Mouse (Mus musculus): ENCODE data around the gene Thra. TPM values are rescaled to one million over a fixed set of nuclear protein-coding genes. Genes with fewer than 3 reads are reported as not detected.
A peak's percentile ranks its signal among the peaks of the same experiment; 100 is the strongest.

Thra gene
- polyA plus RNA-seq, 1 experiment from 2014 or later: 9.8 TPM

- H3K79me2 ChIP-seq (ENCODE audit: inconsistent target): no peaks in the 10 kb centered on the region
- H3K36me3 ChIP-seq (ENCODE audit: inconsistent target): peaks cover 22% of the 10 kb centered on the region
- WGBS (ENCODE audit: missing documents): 93% methylated on average over 20 of the region's 26 CpGs
- no peak overlapping the region for H3K27ac ChIP-seq
- no peak overlapping the region for H3K4me3 ChIP-seq (ENCODE audit: inconsistent target)
Measured at GRCm38 (mm10) chr11:98770096-98770975, 29.9 kb downstream of the Thra start.

- no peak overlapping the region for H3K27ac ChIP-seq
- no peaks in the 10 kb centered on the region for H3K79me2 ChIP-seq (ENCODE audit: inconsistent target)
- no peak overlapping the region for H3K4me3 ChIP-seq (ENCODE audit: inconsistent target)
- WGBS (ENCODE audit: missing documents): 96% methylated on average over 18 of the region's 18 CpGs
- H3K36me3 ChIP-seq (ENCODE audit: inconsistent target): peaks cover 22% of the 10 kb centered on the region
Measured at GRCm38 (mm10) chr11:98771131-98771530, 30.7 kb downstream of the Thra start.

- Histone ChIP-seq H3K79me2 (ENCODE audit: inconsistent target) (no peaks in the 10 kb centered on the region), H3K36me3 (ENCODE audit: inconsistent target) (peaks cover 22% of the 10 kb centered on the region), H3K27ac (no peak overlapping the region), H3K4me3 (ENCODE audit: inconsistent target) (no peak overlapping the region)
- 88% methylated on average over 10 of the region's 11 CpGs for WGBS (ENCODE audit: missing documents)
Measured at GRCm38 (mm10) chr11:98771844-98772525, 31.5 kb downstream of the Thra start.

GRCm38 (mm10) chr11:98772667-98773171 lies 32.3 kb downstream of the Thra start:
- Histone ChIP-seq H3K79me2 (ENCODE audit: inconsistent target) (no peaks in the 10 kb centered on the region), H3K27ac (0 out of 2 replicates have a peak overlapping the region, but pooled peaks have one; percentile 39), H3K4me3 (ENCODE audit: inconsistent target) (no peak overlapping the region), H3K36me3 (ENCODE audit: inconsistent target) (peaks cover 22% of the 10 kb centered on the region)
- WGBS (ENCODE audit: missing documents): 66% methylated on average over 8 of the region's 8 CpGs

- Histone ChIP-seq H3K4me3 (ENCODE audit: inconsistent target) (peak overlapping the region; percentile 73), H3K79me2 (ENCODE audit: inconsistent target) (no peaks in the 10 kb centered on the region), H3K27ac (peak overlapping the region; percentile 93), H3K36me3 (ENCODE audit: inconsistent target) (peaks cover 22% of the 10 kb centered on the region)
- WGBS (ENCODE audit: missing documents): 2% methylated on average over 35 of the region's 37 CpGs
Measured at GRCm38 (mm10) chr11:98773635-98774295, 33.3 kb downstream of the Thra start.

- 0% methylated on average over 22 of the region's 22 CpGs for WGBS (ENCODE audit: missing documents)
- Histone ChIP-seq H3K36me3 (ENCODE audit: inconsistent target) (peaks cover 16% of the 10 kb centered on the region; the same call in 1 of the 2 replicates), H3K27ac (peak within 1 kb of the TSS; percentile 93), H3K4me3 (ENCODE audit: inconsistent target) (peak within 1 kb of the TSS; percentile 73), H3K79me2 (ENCODE audit: inconsistent target) (no peaks in the 10 kb centered on the region)
Measured at GRCm38 (mm10) chr11:98774582-98775347, 34.3 kb downstream of the Thra start, which contains the start of gene Nr1d1. TSS of gene Nr1d1 (minus strand) at chr11:98775333.

- no peaks in the 10 kb centered on the region for H3K79me2 ChIP-seq (ENCODE audit: inconsistent target)
- H3K27ac ChIP-seq: peak overlapping the region; percentile 93
- H3K4me3 ChIP-seq (ENCODE audit: inconsistent target): peak overlapping the region; percentile 73
- 0% methylated on average over 15 of the region's 15 CpGs for WGBS (ENCODE audit: missing documents)
- peaks cover 8% of the 10 kb centered on the region; the same call in 1 of the 2 replicates for H3K36me3 ChIP-seq (ENCODE audit: inconsistent target)
Measured at GRCm38 (mm10) chr11:98775348-98776051, 35.1 kb downstream of the Thra start.

GRCm38 (mm10) chr11:98776052-98776764 lies 35.8 kb downstream of the Thra start:
- Histone ChIP-seq H3K4me3 (ENCODE audit: inconsistent target) (peak overlapping the region; percentile 73; the same call in 1 of the 2 replicates), H3K36me3 (ENCODE audit: inconsistent target) (0 out of 2 replicates have a peak, but pooled peaks cover 5% of the 10 kb centered on the region), H3K27ac (peak overlapping the region; percentile 93), H3K79me2 (ENCODE audit: inconsistent target) (no peaks in the 10 kb centered on the region)
- WGBS (ENCODE audit: missing documents): 36% methylated on average over 12 of the region's 12 CpGs

GRCm38 (mm10) chr11:98776843-98777590 lies 36.6 kb downstream of the Thra start:
- H3K4me3 ChIP-seq (ENCODE audit: inconsistent target): no peak overlapping the region
- no peaks in the 10 kb centered on the region for H3K79me2 ChIP-seq (ENCODE audit: inconsistent target)
- H3K27ac ChIP-seq: peak overlapping the region; percentile 93
- WGBS (ENCODE audit: missing documents): 33% methylated on average over 7 of the region's 9 CpGs
- no peaks in the 10 kb centered on the region for H3K36me3 ChIP-seq (ENCODE audit: inconsistent target)

GRCm38 (mm10) chr11:98777888-98778287 lies 37.5 kb downstream of the Thra start:
- no peak overlapping the region for H3K4me3 ChIP-seq (ENCODE audit: inconsistent target)
- H3K79me2 ChIP-seq (ENCODE audit: inconsistent target): no peaks in the 10 kb centered on the region
- H3K36me3 ChIP-seq (ENCODE audit: inconsistent target): no peaks in the 10 kb centered on the region
- no peak overlapping the region for H3K27ac ChIP-seq

GRCm38 (mm10) chr11:98781851-98782512 lies 41.5 kb downstream of the Thra start:
- Histone ChIP-seq H3K79me2 (ENCODE audit: inconsistent target) (no peaks in the 10 kb centered on the region), H3K36me3 (ENCODE audit: inconsistent target) (no peaks in the 10 kb centered on the region), H3K27ac (peak overlapping the region; percentile 86), H3K4me3 (ENCODE audit: inconsistent target) (no peak overlapping the region)
- WGBS (ENCODE audit: missing documents): 72% methylated on average over 12 of the region's 14 CpGs

- Histone ChIP-seq H3K36me3 (ENCODE audit: inconsistent target) (no peaks in the 10 kb centered on the region), H3K27ac (peak overlapping the region; percentile 86), H3K4me3 (ENCODE audit: inconsistent target) (no peak overlapping the region), H3K79me2 (ENCODE audit: inconsistent target) (no peaks in the 10 kb centered on the region)
- 13% methylated on average over 17 of the region's 17 CpGs for WGBS (ENCODE audit: missing documents)
Measured at GRCm38 (mm10) chr11:98782651-98783235, 42.3 kb downstream of the Thra start.
